Mouse (Mus musculus) MEL (cell line): ENCODE measurements at regions not wholly inside any gene's neighbourhood (a gene's known extent, or its start where the extent isn't known, plus 50 kb on each side); places are given as distances from the start of the nearest gene placed in this dataset.

ENCODE experiments used
- DNase-seq: peaks from one replicate; pipeline ENCODE4 v3.0.0; 2011; ENCODE audit warnings: low read depth, low spot score
- H3K27ac ChIP-seq: 2 replicates; pipeline ENCODE4 v1.5.1; 2012; ENCODE audit warnings: low read depth, mild to moderate bottlenecking, control low read depth, low read length, moderate library complexity; ENCODE audit not compliant: control insufficient read depth
- H3K27me3 ChIP-seq, 2 experiments: fragments of 150-350 bp in 1 of 2; sonication (generic) in 1 of 2; 2 replicates each; pipeline ENCODE4 v1.6.1; 2012; ENCODE audit warnings: low read length in 2 of 2, mild to moderate bottlenecking in 2 of 2, improper control_type of control experiment in 1 of 2, moderate library complexity in 1 of 2; ENCODE audit not compliant: insufficient read depth in 2 of 2, control insufficient read depth in 1 of 2
- H3K36me3 ChIP-seq, 2 experiments: 2 replicates each; pipeline ENCODE4 v1.6.1; 2012 to 2014; ENCODE audit warnings: low read length in 2 of 2, improper control_type of control experiment in 1 of 2, inconsistent platforms in 1 of 2, mild to moderate bottlenecking in 1 of 2; ENCODE audit not compliant: insufficient read depth in 2 of 2, control insufficient read depth in 1 of 2
- H3K4me1 ChIP-seq, 2 experiments: fragments of 150-350 bp in 1 of 2; sonication (generic) in 1 of 2; 2 replicates each; pipeline ENCODE4 v1.6.1; 2012; ENCODE audit warnings: low read length in 2 of 2, improper control_type of control experiment in 1 of 2, mild to moderate bottlenecking in 1 of 2; ENCODE audit not compliant: insufficient read depth in 2 of 2, control insufficient read depth in 1 of 2
- H3K4me3 ChIP-seq, 2 experiments: fragments of 150-350 bp in 1 of 2; sonication (generic) in 1 of 2; 2 replicates each; pipeline ENCODE4 v1.5.1; 2012; ENCODE audit warnings: low read depth in 2 of 2, low read length in 2 of 2, mild to moderate bottlenecking in 2 of 2, moderate library complexity in 2 of 2, control low read depth in 1 of 2, improper control_type of control experiment in 1 of 2; ENCODE audit not compliant: control insufficient read depth in 1 of 2, insufficient read depth in 1 of 2
- H3K79me2 ChIP-seq: 2 replicates; pipeline ENCODE4 v1.6.1; 2012; ENCODE audit warnings: mild to moderate bottlenecking, low read length, moderate library complexity; ENCODE audit not compliant: control insufficient read depth, poor library complexity, insufficient read depth
- H3K9ac ChIP-seq: 2 replicates; pipeline ENCODE4 v1.6.1; 2012; ENCODE audit warnings: low read depth, mild to moderate bottlenecking, control low read depth, low read length, moderate library complexity; ENCODE audit not compliant: control insufficient read depth, poor library complexity, severe bottlenecking
- H3K9me3 ChIP-seq: fragments of 150-350 bp; sonication (generic); replicated peaks from 2 replicates; pipeline ENCODE4 v1.6.1; 2012; ENCODE audit warnings: mild to moderate bottlenecking, low read length, improper control_type of control experiment, moderate library complexity; ENCODE audit not compliant: insufficient read depth
- BHLHE40 ChIP-seq: IDR thresholded peaks from 2 replicates; pipeline ENCODE4 v1.6.1; 2012; ENCODE audit warnings: low read depth, mild to moderate bottlenecking, inconsistent platforms, low read length, improper control_type of control experiment, borderline replicate concordance
- CHD1 ChIP-seq: IDR thresholded peaks from 2 replicates; pipeline ENCODE4 v1.6.1; 2012; ENCODE audit warnings: low read depth, mild to moderate bottlenecking, inconsistent platforms, low read length, improper control_type of control experiment
- CHD2 ChIP-seq: IDR thresholded peaks from 2 replicates; pipeline ENCODE4 v1.6.1; 2011; ENCODE audit warnings: low read length, improper control_type of control experiment
- E2F4 ChIP-seq: IDR thresholded peaks from 2 replicates; pipeline ENCODE4 v1.6.1; 2011; ENCODE audit warnings: low read depth, low read length, improper control_type of control experiment, borderline replicate concordance
- GATA1 ChIP-seq: IDR thresholded peaks from 2 replicates; pipeline ENCODE4 v1.6.1; 2011; ENCODE audit warnings: low read depth, low read length, improper control_type of control experiment
- MAFK ChIP-seq: IDR thresholded peaks from 2 replicates; pipeline ENCODE4 v1.6.1; 2011; ENCODE audit warnings: low read depth, mild to moderate bottlenecking, low read length, improper control_type of control experiment, borderline replicate concordance
- MAX ChIP-seq: IDR thresholded peaks from 2 replicates; pipeline ENCODE4 v1.6.1; 2011; ENCODE audit warnings: low read length, improper control_type of control experiment
- MEF2A ChIP-seq: IDR thresholded peaks from 2 replicates; pipeline ENCODE4 v1.6.1; 2014; ENCODE audit warnings: low read depth, mild to moderate bottlenecking, inconsistent platforms, low read length, improper control_type of control experiment; ENCODE audit not compliant: poor library complexity, insufficient replicate concordance, severe bottlenecking; ENCODE audit errors: extremely low read depth
- MXI1 ChIP-seq: IDR thresholded peaks from 2 replicates; pipeline ENCODE4 v1.6.1; 2011; ENCODE audit warnings: mild to moderate bottlenecking, low read depth, low read length, improper control_type of control experiment
- MYB ChIP-seq: IDR thresholded peaks from 2 replicates; pipeline ENCODE4 v1.6.1; 2011; ENCODE audit warnings: mild to moderate bottlenecking, low read depth, low read length, improper control_type of control experiment
- NELFE ChIP-seq: IDR thresholded peaks from 2 replicates; pipeline ENCODE4 v1.6.1; 2011; ENCODE audit warnings: low read depth, low read length, improper control_type of control experiment
- NRF1 ChIP-seq: IDR thresholded peaks from 2 replicates; pipeline ENCODE4 v1.6.1; 2014; ENCODE audit warnings: low read depth, mild to moderate bottlenecking, inconsistent platforms, low read length, improper control_type of control experiment, moderate library complexity; ENCODE audit not compliant: poor library complexity, insufficient read depth, severe bottlenecking
- SIN3A ChIP-seq: IDR thresholded peaks from 2 replicates; pipeline ENCODE4 v1.6.1; 2012; ENCODE audit warnings: low read length, improper control_type of control experiment, inconsistent platforms
- TAL1 ChIP-seq: IDR thresholded peaks from 2 replicates; pipeline ENCODE4 v1.6.1; 2012; ENCODE audit warnings: mild to moderate bottlenecking, inconsistent platforms, low read length, moderate library complexity, mixed read lengths
- TBP ChIP-seq: IDR thresholded peaks from 2 replicates; pipeline ENCODE4 v1.8.0; 2011; ENCODE audit warnings: low read depth, low read length, improper control_type of control experiment
- USF2 ChIP-seq, 2 experiments: IDR thresholded peaks; 2 replicates each; pipeline ENCODE4 v1.6.1; 2011 to 2012; ENCODE audit warnings: improper control_type of control experiment in 2 of 2, low read length in 2 of 2, borderline replicate concordance in 1 of 2, inconsistent platforms in 1 of 2, low read depth in 1 of 2, mild to moderate bottlenecking in 1 of 2; ENCODE audit not compliant: insufficient read depth in 1 of 2
- ZKSCAN1 ChIP-seq: IDR thresholded peaks from 2 replicates; pipeline ENCODE4 v1.6.1; 2012; ENCODE audit warnings: low read depth, mild to moderate bottlenecking, inconsistent platforms, low read length, improper control_type of control experiment, moderate library complexity

GRCm38 (mm10) chr16:29709072-29709471, 129.9 kb downstream of the Opa1 start:
- Histone ChIP-seq H3K27ac (no peak overlapping the region), H3K4me1 (no peaks in the 10 kb centered on the region), H3K4me3 (no peak overlapping the region), H3K9me3 (no peaks in the 10 kb centered on the region), H3K79me2 (no peaks in the 10 kb centered on the region), H3K36me3 (no peaks in the 10 kb centered on the region), H3K27me3 (peaks cover 6 to 13% of the 10 kb centered on the region in 2 experiments), H3K9ac (no peak overlapping the region)
- DNase-seq: no peak
- TF ChIP-seq TAL1: no peak
- no peak for TF ChIP-seq GATA1
- no peak for TF ChIP-seq BHLHE40
- TF ChIP-seq NRF1: no peak
- TF ChIP-seq TBP: no peak
- no peak for TF ChIP-seq CHD1
- TF ChIP-seq USF2 (IDR thresholded peaks at IDR 0.05; ENCODE audit: borderline replicate concordance in 1 of 2, insufficient read depth in 1 of 2, low read depth in 1 of 2, low read length in 2 of 2): no peak
- TF ChIP-seq MXI1: no peak

GRCm38 (mm10) chr16:29711386-29711785, 132.3 kb downstream of the Opa1 start:
- Histone ChIP-seq H3K9me3 (no peaks in the 10 kb centered on the region), H3K79me2 (no peaks in the 10 kb centered on the region), H3K4me1 (no peaks in the 10 kb centered on the region), H3K9ac (no peak overlapping the region), H3K27me3 (peaks cover 6 to 11% of the 10 kb centered on the region in 2 experiments), H3K4me3 (no peak overlapping the region), H3K36me3 (no peaks in the 10 kb centered on the region), H3K27ac (no peak overlapping the region)
- DNase-seq: no peak
- TF ChIP-seq E2F4 (no peak), NELFE (no peak), MAX (no peak), USF2 (IDR thresholded peaks at IDR 0.05; ENCODE audit: borderline replicate concordance in 1 of 2, insufficient read depth in 1 of 2, low read depth in 1 of 2, low read length in 2 of 2) (no peak), MYB (no peak), MXI1 (no peak), MAFK (no peak), SIN3A (no peak), ZKSCAN1 (no peak), MEF2A (no peak), CHD2 (no peak)
